Comparison of ENCODE assay signal across 12 mouse cellular contexts in genomic region chr13:101473349-101473748, GRCm38 (mm10).
"Had no signal": no experiment of that assay in that cellular context is flagged by ENCODE, and none has a peak within 500 bp of the region (broad histone marks: within the 10 kb centered on the region; RNA-seq: fewer than 3 reads in every experiment).

No protein-coding gene starts in this region.

- DNase-seq: retina, postnatal 1 day; right cerebral cortex, adult 18-20 months; right cerebral cortex, postnatal 14 days; right cerebral cortex, postnatal 25 days; right cerebral cortex, postnatal 4 days; spleen, adult 18-20 months; thymus, adult 18-20 months; thymus, adult 2 months; thymus, postnatal 14 days; thymus, postnatal 25 days; thymus, postnatal 36 days; thymus, postnatal 4 days had no signal
